ENCODE assay signal across 21 mouse cellular contexts in genomic region chr12:11338251-11338650, GRCm38 (mm10).
DNase-seq lines count a peak whose midpoint lies in the region; ATAC-seq lines count a peak whose summit lies in the region.
"Had no signal": no experiment of that assay in that cellular context is flagged by ENCODE, and none has a peak within 500 bp of the region (broad histone marks: within the 10 kb centered on the region; RNA-seq: fewer than 3 reads in every experiment).

No protein-coding gene starts in this region.

- H3K4me3 ChIP-seq in heart, embryonic 10.5 days, result no peak overlapping the region
- H3K4me3 ChIP-seq in midbrain, embryonic 15.5 days, result no peak overlapping the region
- H3K4me3 ChIP-seq in midbrain, embryonic 11.5 days (ENCODE audit: low read depth, low read length), result no peak overlapping the region
- H3K4me3 ChIP-seq: forebrain, embryonic 10.5 days; gastrocnemius, adult 2 months; heart, adult 2 months; hindbrain, embryonic 13.5 days; midbrain, embryonic 10.5 days; myocyte had no signal

- intact Hi-C loops in gastrocnemius, postnatal 36 days (cut with DNase I), result loop anchor here (5.0 kb wide), 1 partner anchor 141 kb away; no protein-coding TSS in a partner anchor

- ATAC-seq in midbrain, embryonic 15.5 days (replicated peaks), result 0 out of 2 replicates have a peak, but pooled peaks have one; percentile 30
- ATAC-seq in midbrain, embryonic 11.5 days (ENCODE audit: low FRiP score), result no peak
- peak; percentile 54 for ATAC-seq in common myeloid progenitor, adult 5-6 weeks (replicated peaks; ENCODE audit: low read depth, poor library complexity, severe bottlenecking)
- ATAC-seq: forebrain, postnatal 0 days; inflammation-experienced regulatory T-cells, adult 6 months had no signal

- DNase-seq in heart, adult 11 months, result peak; percentile 91
- no peak for DNase-seq in heart, embryonic 10.5 days (ENCODE audit: low spot score)
- no peak for DNase-seq in midbrain, embryonic 11.5 days (ENCODE audit: low spot score, missing footprints)
- no peak for DNase-seq in thymus, postnatal 0 days (ENCODE audit: low spot score)
- no peak for DNase-seq in gastrocnemius, postnatal 36 days
- DNase-seq: adrenal gland, adult 8-10 months; forebrain, postnatal 0 days; gastrocnemius, adult 2 months; kidney, adult 8-10 months; kidney, postnatal 25 days; liver; right cerebral cortex, postnatal 25 days; thymus, adult 2 months had no signal

- H3K4me1 ChIP-seq in heart, embryonic 10.5 days, result no peaks in the 10 kb centered on the region
- no peaks in the 10 kb centered on the region for H3K4me1 ChIP-seq in midbrain, embryonic 15.5 days
- no peaks in the 10 kb centered on the region for H3K4me1 ChIP-seq in midbrain, embryonic 11.5 days (ENCODE audit: control insufficient read depth, insufficient read depth, low read length)
- H3K4me1 ChIP-seq: forebrain, embryonic 10.5 days; hindbrain, embryonic 13.5 days; midbrain, embryonic 10.5 days had no signal

- H3K27ac ChIP-seq in heart, embryonic 10.5 days, result no peak overlapping the region
- H3K27ac ChIP-seq in midbrain, embryonic 15.5 days, result no peak overlapping the region
- H3K27ac ChIP-seq in midbrain, embryonic 11.5 days (ENCODE audit: low read depth, low read length), result no peak overlapping the region
- H3K27ac ChIP-seq: forebrain, embryonic 10.5 days; gastrocnemius, adult 2 months; heart, adult 2 months; hindbrain, embryonic 13.5 days; midbrain, embryonic 10.5 days had no signal

- no peaks in the 10 kb centered on the region for H3K9me3 ChIP-seq in heart, embryonic 10.5 days
- H3K9me3 ChIP-seq in midbrain, embryonic 15.5 days, result no peaks in the 10 kb centered on the region
- no peaks in the 10 kb centered on the region for H3K9me3 ChIP-seq in midbrain, embryonic 11.5 days (ENCODE audit: control insufficient read depth, low read length)
- H3K9me3 ChIP-seq: forebrain, embryonic 10.5 days; hindbrain, embryonic 13.5 days; midbrain, embryonic 10.5 days had no signal

- H3K27me3 ChIP-seq in heart, embryonic 10.5 days (ENCODE audit: insufficient read depth, poor library complexity, severe bottlenecking), result no peaks in the 10 kb centered on the region
- H3K27me3 ChIP-seq in midbrain, embryonic 15.5 days (replicated peaks), result no peaks in the 10 kb centered on the region
- H3K27me3 ChIP-seq in midbrain, embryonic 11.5 days (ENCODE audit: control insufficient read depth, insufficient read depth, low read length), result no peaks in the 10 kb centered on the region
- H3K27me3 ChIP-seq: hindbrain, embryonic 13.5 days had no signal

- no peak overlapping the region for H3K4me2 ChIP-seq in midbrain, embryonic 15.5 days
- H3K4me2 ChIP-seq in midbrain, embryonic 11.5 days, result no peak overlapping the region
- H3K4me2 ChIP-seq: hindbrain, embryonic 13.5 days had no signal

- no peaks in the 10 kb centered on the region for H3K36me3 ChIP-seq in heart, embryonic 10.5 days
- no peaks in the 10 kb centered on the region for H3K36me3 ChIP-seq in midbrain, embryonic 15.5 days (replicated peaks)
- no peaks in the 10 kb centered on the region for H3K36me3 ChIP-seq in midbrain, embryonic 11.5 days (ENCODE audit: control insufficient read depth, insufficient read depth, low read length)
- H3K36me3 ChIP-seq: forebrain, embryonic 10.5 days; hindbrain, embryonic 13.5 days; midbrain, embryonic 10.5 days had no signal

- 89% methylated on average over 2 of the region's 2 CpGs for WGBS in heart, embryonic 10.5 days
- 91% methylated on average over 2 of the region's 2 CpGs for WGBS in midbrain, embryonic 15.5 days
- 89% methylated on average over 2 of the region's 2 CpGs for WGBS in midbrain, embryonic 11.5 days

- H3K9ac ChIP-seq in midbrain, embryonic 15.5 days, result no peak overlapping the region
- no peak overlapping the region for H3K9ac ChIP-seq in midbrain, embryonic 11.5 days (ENCODE audit: low read length)
- H3K9ac ChIP-seq: forebrain, postnatal 0 days; hindbrain, embryonic 13.5 days had no signal
